Mouse (Mus musculus) heart, embryonic 14.5 days (tissue): ENCODE data around the gene Gm10260. TPM values are rescaled to one million over a fixed set of nuclear protein-coding genes. Genes with fewer than 3 reads are reported as not detected.
A peak's percentile ranks its signal among the peaks of the same experiment; 100 is the strongest.

ENCODE experiments used
- ATAC-seq: fragments of 200-750 bp; cut with Nextera tagmentation; 2 replicates; pipeline ENCODE4 v1.8.0; 2017; ENCODE audit warnings: low read depth, moderate TSS enrichment; ENCODE audit not compliant: insufficient number of reproducible peaks, insufficient read depth, low FRiP score
- H3K27ac ChIP-seq, 2 experiments: fragments of 200-500 bp in 1 of 2; fragments of 300-500 bp in 1 of 2; sonication (generic) in 1 of 2; replicated peaks in 1 of 2; 2 replicates each; pipeline ENCODE4 v1.5.1; 2012 to 2014; ENCODE audit warnings: low read depth in 2 of 2, low read length in 2 of 2, control low read depth in 1 of 2, mild to moderate bottlenecking in 1 of 2, mixed read lengths in 1 of 2; ENCODE audit not compliant: control insufficient read depth in 1 of 2, insufficient read depth in 1 of 2
- H3K27me3 ChIP-seq: fragments of 300-500 bp; sonication (generic); 2 replicates; pipeline ENCODE4 v1.6.1; 2014; ENCODE audit warnings: mild to moderate bottlenecking, low read length, control low read depth; ENCODE audit not compliant: control insufficient read depth, insufficient read depth
- H3K36me3 ChIP-seq: fragments of 300-500 bp; sonication (generic); 2 replicates; pipeline ENCODE4 v1.6.1; 2014; ENCODE audit warnings: mild to moderate bottlenecking, control low read depth, low read length, mixed read lengths; ENCODE audit not compliant: control insufficient read depth, insufficient read depth
- H3K4me1 ChIP-seq, 2 experiments: fragments of 200-500 bp in 1 of 2; fragments of 300-500 bp in 1 of 2; sonication (generic) in 1 of 2; 2 replicates each; pipeline ENCODE4 v1.6.1; 2012 to 2014; ENCODE audit warnings: low read length in 2 of 2, control low read depth in 1 of 2, mixed read lengths in 1 of 2; ENCODE audit not compliant: control insufficient read depth in 2 of 2, insufficient read depth in 2 of 2
- H3K4me2 ChIP-seq: fragments of 300-500 bp; sonication (generic); 2 replicates; pipeline ENCODE4 v1.6.1; 2014; ENCODE audit warnings: mild to moderate bottlenecking, low read length
- H3K4me3 ChIP-seq, 2 experiments: fragments of 200-500 bp in 1 of 2; fragments of 300-500 bp in 1 of 2; sonication (generic) in 1 of 2; 2 replicates each; pipeline ENCODE4 v1.5.1; 2012 to 2014; ENCODE audit warnings: low read length in 2 of 2, mild to moderate bottlenecking in 2 of 2, control low read depth in 1 of 2, low read depth in 1 of 2, moderate library complexity in 1 of 2; ENCODE audit not compliant: control insufficient read depth in 1 of 2, insufficient read depth in 1 of 2
- H3K9ac ChIP-seq: fragments of 300-500 bp; sonication (generic); 2 replicates; pipeline ENCODE4 v1.6.1; 2014; ENCODE audit warnings: mild to moderate bottlenecking, low read length
- H3K9me3 ChIP-seq: fragments of 300-500 bp; sonication (generic); 2 replicates; pipeline ENCODE4 v1.6.1; 2016; ENCODE audit warnings: low read length, control low read depth; ENCODE audit not compliant: control insufficient read depth
- WGBS: fragments of 180-500 bp; shearing (Covaris S2); extraction: QIAGEN DNeasy Blood & Tissue Kit; methylation state at CpG from one replicate; pipeline ENCODE4 v1.1.7; 2014; 5-methylcytosine and 5-hydroxymethylcytosine counted together
- polyA plus RNA-seq: library from polyadenylated mRNA; unstranded; fragments of >200 nt; fragmentation: Nextera tagmentation; extraction: Ambion mirVana; gene quantifications from 2 replicates; pipeline ENCODE4 v1.2.1, GENCODE M21; 2014

The Gm10260 gene
- polyA plus RNA-seq, 1 experiment from 2014 or later: 0.61 TPM

GRCm38 (mm10) chr13:97778698-97779194 lies 18.3 kb upstream of the Gm10260 start:
- no peak overlapping the region for H3K4me3 ChIP-seq
- no peaks in the 10 kb centered on the region for H3K36me3 ChIP-seq
- ATAC-seq: peak; percentile 69
- no peaks in the 10 kb centered on the region for H3K9me3 ChIP-seq
- no peaks in the 10 kb centered on the region for H3K27me3 ChIP-seq
- H3K27ac ChIP-seq: 0 out of 4 replicates have a peak overlapping the region, but pooled peaks of 1 of the 2 experiments have one; percentile 28
- WGBS: 57% methylated on average over 5 of the region's 5 CpGs
- H3K4me2 ChIP-seq: no peak overlapping the region
- H3K9ac ChIP-seq: no peak overlapping the region
- peaks cover 18 to 34% of the 10 kb centered on the region in 2 experiments for H3K4me1 ChIP-seq

DNA sequence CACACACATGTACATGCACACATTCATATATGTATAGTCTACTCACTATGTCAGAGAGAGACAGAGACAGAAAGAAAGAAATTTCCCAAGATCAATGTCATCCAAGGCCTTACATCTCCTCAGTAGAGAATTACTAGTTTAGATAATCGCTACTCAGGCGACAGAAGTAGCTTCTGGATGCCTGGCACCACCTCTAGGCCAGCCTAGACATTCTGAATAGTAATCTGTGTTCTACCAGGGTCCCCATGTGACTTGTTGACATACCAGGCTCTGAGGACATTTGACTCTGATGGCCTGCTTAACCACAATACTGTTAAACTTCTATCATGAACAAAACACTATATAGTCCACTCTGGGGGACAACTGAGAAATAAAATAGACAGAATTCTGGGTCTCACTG lies 17.2 kb upstream of the Gm10260 start:
- H3K27ac ChIP-seq: no peak overlapping the region
- peaks cover 18 to 34% of the 10 kb centered on the region in 2 experiments for H3K4me1 ChIP-seq
- no peaks in the 10 kb centered on the region for H3K27me3 ChIP-seq
- H3K9me3 ChIP-seq: no peaks in the 10 kb centered on the region
- H3K4me3 ChIP-seq: no peak overlapping the region
- WGBS: 63% methylated on average over 2 of the region's 2 CpGs
- ATAC-seq: no peak
- H3K4me2 ChIP-seq: no peak overlapping the region
- H3K9ac ChIP-seq: no peak overlapping the region
- no peaks in the 10 kb centered on the region for H3K36me3 ChIP-seq

GRCm38 (mm10) chr13:97776702-97777101 lies 16.3 kb upstream of the Gm10260 start:
- Histone ChIP-seq H3K27ac (no peak overlapping the region), H3K4me3 (no peak overlapping the region), H3K36me3 (no peaks in the 10 kb centered on the region), H3K4me1 (peaks cover 16 to 28% of the 10 kb centered on the region in 2 experiments), H3K9ac (no peak overlapping the region), H3K4me2 (no peak overlapping the region), H3K27me3 (no peaks in the 10 kb centered on the region), H3K9me3 (peaks cover 4% of the 10 kb centered on the region; the same call in 1 of the 2 replicates)
- ATAC-seq: no peak
- WGBS: 52% methylated on average over 3 of the region's 3 CpGs

DNA sequence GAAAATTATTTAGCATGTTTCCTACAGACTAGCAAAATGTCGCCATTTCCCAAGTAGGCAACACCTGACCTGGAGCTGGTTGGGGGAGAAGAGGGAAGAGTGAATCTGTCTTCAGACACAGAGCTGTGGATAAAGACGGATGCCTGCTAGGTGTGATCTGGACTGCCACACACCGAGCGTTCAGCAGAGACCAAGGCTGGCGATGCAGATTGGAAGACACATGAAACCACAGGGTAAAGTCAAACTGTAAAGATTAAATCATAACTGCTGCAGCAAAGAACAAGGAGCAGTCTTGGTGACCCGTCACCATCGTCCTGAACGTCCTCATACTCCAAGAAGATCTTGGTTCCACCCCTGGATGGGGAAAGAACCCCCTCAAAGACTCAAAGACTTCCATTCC lies 15.5 kb upstream of the Gm10260 start:
- no peak overlapping the region for H3K9ac ChIP-seq
- H3K9me3 ChIP-seq: peaks cover 5% of the 10 kb centered on the region; the same call in 1 of the 2 replicates
- no peaks in the 10 kb centered on the region for H3K36me3 ChIP-seq
- WGBS: 90% methylated on average over 8 of the region's 8 CpGs
- H3K4me1 ChIP-seq: peaks cover 16 to 21% of the 10 kb centered on the region in 2 experiments
- no peaks in the 10 kb centered on the region for H3K27me3 ChIP-seq
- no peak for ATAC-seq
- no peak overlapping the region for H3K4me2 ChIP-seq
- no peak overlapping the region for H3K4me3 ChIP-seq
- H3K27ac ChIP-seq: no peak overlapping the region

GRCm38 (mm10) chr13:97774740-97775425 lies 14.5 kb upstream of the Gm10260 start:
- Histone ChIP-seq H3K9ac (no peak overlapping the region), H3K4me3 (no peak overlapping the region), H3K9me3 (peaks cover 5% of the 10 kb centered on the region; the same call in 1 of the 2 replicates), H3K27ac (peak overlapping the region in 1 of 2 experiments; percentile 32; a peak in 1 of 4 replicates), H3K27me3 (no peaks in the 10 kb centered on the region), H3K36me3 (no peaks in the 10 kb centered on the region), H3K4me1 (peaks cover 12 to 21% of the 10 kb centered on the region in 2 experiments), H3K4me2 (no peak overlapping the region)
- WGBS: 64% methylated on average over 10 of the region's 10 CpGs
- ATAC-seq: no peak

DNA sequence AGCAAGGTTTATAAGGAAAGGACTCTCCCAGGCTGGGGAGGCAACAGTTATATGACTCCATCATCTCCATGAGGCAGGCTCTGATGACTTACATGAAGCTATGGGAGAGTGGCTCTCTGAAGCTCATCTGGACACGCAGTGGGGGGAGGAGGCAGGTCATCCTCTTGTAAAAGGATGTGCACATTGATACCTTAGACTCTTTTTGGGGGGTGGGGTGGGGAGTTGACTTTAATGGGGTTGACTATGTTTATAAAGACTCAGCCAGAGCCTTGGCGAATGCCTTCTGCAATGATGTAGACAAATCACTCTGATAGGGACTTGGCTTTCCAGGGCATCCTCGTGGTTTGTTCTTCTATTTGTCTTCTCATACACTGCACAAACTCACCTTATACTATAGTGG lies 8.8 kb upstream of the Gm10260 start:
- H3K4me2 ChIP-seq: no peak overlapping the region
- no peak overlapping the region for H3K4me3 ChIP-seq
- no peaks in the 10 kb centered on the region for H3K27me3 ChIP-seq
- no peaks in the 10 kb centered on the region for H3K36me3 ChIP-seq
- no peak overlapping the region for H3K27ac ChIP-seq
- H3K4me1 ChIP-seq: peaks cover under 1% of the 10 kb centered on the region in 2 experiments; a peak in 2 of 4 replicates
- H3K9ac ChIP-seq: no peak overlapping the region
- ATAC-seq: no peak
- WGBS: 77% methylated on average over 3 of the region's 3 CpGs
- peaks cover 5% of the 10 kb centered on the region; the same call in 1 of the 2 replicates for H3K9me3 ChIP-seq

- Histone ChIP-seq H3K4me3 (no peak overlapping the region), H3K27ac (no peak overlapping the region), H3K4me2 (no peak overlapping the region), H3K9me3 (peaks cover 5% of the 10 kb centered on the region; the same call in 1 of the 2 replicates), H3K4me1 (peaks cover 2 to 4% of the 10 kb centered on the region in 2 experiments; a peak in 3 of 4 replicates), H3K36me3 (no peaks in the 10 kb centered on the region), H3K27me3 (no peaks in the 10 kb centered on the region), H3K9ac (no peak overlapping the region)
- 94% methylated on average over 3 of the region's 3 CpGs for WGBS
- ATAC-seq: no peak
These were observed 8.4 kb upstream of the Gm10260 start for GRCm38 (mm10) chr13:97768803-97769202.
